Mouse (Mus musculus) WW6 (cell line): ENCODE data around the gene Grtp1.
A peak's percentile ranks its signal among the peaks of the same experiment; 100 is the strongest.

Source experiments
- DNase-seq: peaks from one replicate; pipeline ENCODE4 v3.0.0-alpha.2; 2013; ENCODE audit warnings: low read depth, low spot score

Grtp1 gene

GRCm38 (mm10) chr8:13200301-13201012 is at the start of gene Grtp1:
TSS of gene Grtp1 (minus strand) at chr8:13200620.
- no peak for DNase-seq

GRCm38 (mm10) chr8:13244343-13244880 is 44.0 kb upstream of the Grtp1 start:
- no peak for DNase-seq

- no peak for DNase-seq
Measured at GRCm38 (mm10) chr8:13242985-13243870, 42.8 kb upstream of the Grtp1 start.

- no peak for DNase-seq
Measured at GRCm38 (mm10) chr8:13240691-13241090, 40.3 kb upstream of the Grtp1 start.

GRCm38 (mm10) chr8:13240055-13240454 is 39.6 kb upstream of the Grtp1 start:
- DNase-seq, result no peak

- DNase-seq, result no peak
Measured at GRCm38 (mm10) chr8:13234803-13235202, 34.4 kb upstream of the Grtp1 start.

- DNase-seq, result no peak
Measured at GRCm38 (mm10) chr8:13230471-13230870, 30.1 kb upstream of the Grtp1 start.

GRCm38 (mm10) chr8:13229802-13230201 is 29.4 kb upstream of the Grtp1 start:
- DNase-seq, result no peak

- DNase-seq, result no peak
Measured at GRCm38 (mm10) chr8:13228923-13229610, 28.6 kb upstream of the Grtp1 start.

- DNase-seq, result no peak
Measured at GRCm38 (mm10) chr8:13227184-13227583, 26.8 kb upstream of the Grtp1 start.

- no peak for DNase-seq
Measured at GRCm38 (mm10) chr8:13226288-13226687, 25.9 kb upstream of the Grtp1 start.

GRCm38 (mm10) chr8:13224426-13224825 is 24.0 kb upstream of the Grtp1 start:
- DNase-seq, result no peak

- DNase-seq, result no peak
Measured at GRCm38 (mm10) chr8:13218441-13218840, 18.0 kb upstream of the Grtp1 start.

GRCm38 (mm10) chr8:13217986-13218385 is 17.6 kb upstream of the Grtp1 start:
- no peak for DNase-seq

GRCm38 (mm10) chr8:13217093-13217492 is 16.7 kb upstream of the Grtp1 start:
- DNase-seq, result no peak

- DNase-seq, result no peak
Measured at GRCm38 (mm10) chr8:13216386-13216785, 16.0 kb upstream of the Grtp1 start.

- peak; percentile 70 for DNase-seq
Measured at GRCm38 (mm10) chr8:13213479-13214268, 13.3 kb upstream of the Grtp1 start.

GRCm38 (mm10) chr8:13209770-13210169 is 9.3 kb upstream of the Grtp1 start:
- no peak for DNase-seq

- no peak for DNase-seq
Measured at GRCm38 (mm10) chr8:13208627-13209355, 8.4 kb upstream of the Grtp1 start.

GRCm38 (mm10) chr8:13206290-13206689 is 5.9 kb upstream of the Grtp1 start:
- no peak for DNase-seq
